Mouse (Mus musculus): ENCODE results near the gene Atg16l1.

Gene Atg16l1

GRCm38 (mm10) chr1:87770486-87770885 is 14.8 kb downstream of the Atg16l1 start:
- ATAC-seq (ENCODE audit: insufficient number of reproducible peaks, low FRiP score, low TSS enrichment), result no peak

- ATAC-seq (ENCODE audit: insufficient number of reproducible peaks, low FRiP score, low TSS enrichment), result no peak
Observed at GRCm38 (mm10) chr1:87771724-87772123, 16.1 kb downstream of the Atg16l1 start.

- ATAC-seq (ENCODE audit: insufficient number of reproducible peaks, low FRiP score, low TSS enrichment), result no peak
Observed at GRCm38 (mm10) chr1:87773336-87773735, 17.7 kb downstream of the Atg16l1 start.

GRCm38 (mm10) chr1:87774845-87775244 is 19.2 kb downstream of the Atg16l1 start:
- no peak for ATAC-seq (ENCODE audit: insufficient number of reproducible peaks, low FRiP score, low TSS enrichment)

- no peak for ATAC-seq (ENCODE audit: insufficient number of reproducible peaks, low FRiP score, low TSS enrichment)
Observed at GRCm38 (mm10) chr1:87779204-87779785, 23.6 kb downstream of the Atg16l1 start.

GRCm38 (mm10) chr1:87785703-87786102 is 30.0 kb downstream of the Atg16l1 start:
- ATAC-seq (ENCODE audit: insufficient number of reproducible peaks, low FRiP score, low TSS enrichment), result no peak

- ATAC-seq (ENCODE audit: insufficient number of reproducible peaks, low FRiP score, low TSS enrichment), result no peak
Observed at GRCm38 (mm10) chr1:87786251-87786650, 30.6 kb downstream of the Atg16l1 start.

GRCm38 (mm10) chr1:87789665-87790064 is 34.0 kb downstream of the Atg16l1 start:
- no peak for ATAC-seq (ENCODE audit: insufficient number of reproducible peaks, low FRiP score, low TSS enrichment)

- no peak for ATAC-seq (ENCODE audit: insufficient number of reproducible peaks, low FRiP score, low TSS enrichment)
Observed at GRCm38 (mm10) chr1:87792438-87793137, 36.9 kb downstream of the Atg16l1 start.

- no peak for ATAC-seq (ENCODE audit: insufficient number of reproducible peaks, low FRiP score, low TSS enrichment)
Observed at GRCm38 (mm10) chr1:87793138-87793449, 37.4 kb downstream of the Atg16l1 start.

- no peak for ATAC-seq (ENCODE audit: insufficient number of reproducible peaks, low FRiP score, low TSS enrichment)
Observed at GRCm38 (mm10) chr1:87797702-87798101, 42.0 kb downstream of the Atg16l1 start.

- ATAC-seq (ENCODE audit: insufficient number of reproducible peaks, low FRiP score, low TSS enrichment), result peak; percentile 40; the same call in 1 of the 2 replicates
Observed at GRCm38 (mm10) chr1:87798306-87798705, 42.6 kb downstream of the Atg16l1 start.

- no peak for ATAC-seq (ENCODE audit: insufficient number of reproducible peaks, low FRiP score, low TSS enrichment)
Observed at GRCm38 (mm10) chr1:87803576-87803975, 47.9 kb downstream of the Atg16l1 start, which contains the start of gene Sag. TSS of gene Sag (plus strand) at chr1:87803680.

GRCm38 (mm10) chr1:87807751-87808150 is 52.1 kb downstream of the Atg16l1 start:
- no peak for ATAC-seq (ENCODE audit: insufficient number of reproducible peaks, low FRiP score, low TSS enrichment)

- no peak for ATAC-seq (ENCODE audit: insufficient number of reproducible peaks, low FRiP score, low TSS enrichment)
Observed at GRCm38 (mm10) chr1:87811391-87811790, 55.7 kb downstream of the Atg16l1 start.

- ATAC-seq (ENCODE audit: insufficient number of reproducible peaks, low FRiP score, low TSS enrichment), result no peak
Observed at GRCm38 (mm10) chr1:87812061-87812460, 56.4 kb downstream of the Atg16l1 start.

GRCm38 (mm10) chr1:87813155-87813554 is 57.5 kb downstream of the Atg16l1 start:
- no peak for ATAC-seq (ENCODE audit: insufficient number of reproducible peaks, low FRiP score, low TSS enrichment)

- ATAC-seq (ENCODE audit: insufficient number of reproducible peaks, low FRiP score, low TSS enrichment), result no peak
Observed at GRCm38 (mm10) chr1:87813681-87814080, 58.0 kb downstream of the Atg16l1 start.

GRCm38 (mm10) chr1:87824420-87824995 is 68.8 kb downstream of the Atg16l1 start:
- ATAC-seq (ENCODE audit: insufficient number of reproducible peaks, low FRiP score, low TSS enrichment), result no peak

- ATAC-seq (ENCODE audit: insufficient number of reproducible peaks, low FRiP score, low TSS enrichment), result no peak
Observed at GRCm38 (mm10) chr1:87825281-87825680, 69.6 kb downstream of the Atg16l1 start.

GRCm38 (mm10) chr1:87825991-87826390 is 70.3 kb downstream of the Atg16l1 start:
- ATAC-seq (ENCODE audit: insufficient number of reproducible peaks, low FRiP score, low TSS enrichment), result no peak

- ATAC-seq (ENCODE audit: insufficient number of reproducible peaks, low FRiP score, low TSS enrichment), result no peak
Observed at GRCm38 (mm10) chr1:87826474-87826873, 70.8 kb downstream of the Atg16l1 start.

Data from cerebellum, adult (tissue).